Mouse (Mus musculus): ENCODE measurements at regions not wholly inside any gene's neighbourhood (a gene's known extent, or its start where the extent isn't known, plus 50 kb on each side); places are given as distances from the start of the nearest gene placed in this dataset.

- H3K4me3 ChIP-seq (replicated peaks; ENCODE audit: extremely low read depth, low read depth, low read length), result no peak overlapping the region
- WGBS, result 33% methylated on average over 8 of the region's 8 CpGs
- H3K4me1 ChIP-seq (ENCODE audit: control insufficient read depth, insufficient read depth, low read length), result no peaks in the 10 kb centered on the region
- no peak for TF ChIP-seq CTCF (IDR thresholded peaks at IDR 0.05; ENCODE audit: insufficient read depth, low read length)
- no peak for TF ChIP-seq POLR2A (IDR thresholded peaks at IDR 0.05; ENCODE audit: borderline replicate concordance, extremely low read depth, low read depth, low read length)
- DNase-seq, result no peak
These were observed 273.3 kb upstream of the N4bp1 start for GRCm38 (mm10) chr8:87158322-87158721.

DNA sequence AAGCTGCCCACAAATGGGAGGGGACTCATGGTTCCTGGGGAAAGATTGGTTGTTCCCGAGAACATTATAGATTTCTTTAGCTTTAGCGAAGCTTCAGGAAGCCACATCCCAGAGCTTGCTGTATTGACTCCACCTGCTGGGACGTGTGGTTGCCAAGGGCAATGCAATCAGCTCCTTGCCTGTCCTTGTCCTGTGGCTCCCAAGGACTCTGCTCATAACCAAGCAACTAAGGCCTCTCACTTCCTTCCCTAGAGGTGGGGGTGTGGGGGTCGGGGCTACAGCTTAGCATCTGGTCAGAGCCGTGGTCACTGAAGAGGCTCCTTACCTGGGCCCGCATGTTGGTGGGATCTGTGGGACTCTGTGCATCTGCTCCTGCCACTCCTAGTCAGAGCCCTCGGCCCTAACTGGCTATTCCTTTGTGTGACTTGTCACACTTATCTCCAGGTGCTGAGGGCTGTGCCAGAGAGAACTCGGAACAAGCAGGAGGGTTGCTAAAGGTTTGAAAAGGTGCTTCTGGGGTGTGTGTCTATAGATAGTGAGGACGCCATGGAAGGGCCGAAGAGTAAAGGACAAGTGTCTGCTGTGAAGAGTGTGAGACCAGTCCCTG is 270.9 kb upstream of the N4bp1 start:
- WGBS, result 63% methylated on average over 10 of the region's 10 CpGs
- Histone ChIP-seq H3K4me3 (replicated peaks; ENCODE audit: extremely low read depth, low read depth, low read length) (no peak overlapping the region), H3K4me1 (ENCODE audit: control insufficient read depth, insufficient read depth, low read length) (no peaks in the 10 kb centered on the region)
- no peak for TF ChIP-seq POLR2A (IDR thresholded peaks at IDR 0.05; ENCODE audit: borderline replicate concordance, extremely low read depth, low read depth, low read length)
- no peak for TF ChIP-seq CTCF (IDR thresholded peaks at IDR 0.05; ENCODE audit: insufficient read depth, low read length)
- DNase-seq, result no peak

- no peak for TF ChIP-seq POLR2A (IDR thresholded peaks at IDR 0.05; ENCODE audit: borderline replicate concordance, extremely low read depth, low read depth, low read length)
- TF ChIP-seq CTCF (IDR thresholded peaks at IDR 0.05; ENCODE audit: insufficient read depth, low read length), result no peak
- 42% methylated on average over 8 of the region's 8 CpGs for WGBS
- H3K4me1 ChIP-seq (ENCODE audit: control insufficient read depth, insufficient read depth, low read length), result no peaks in the 10 kb centered on the region
- DNase-seq, result no peak
- H3K4me3 ChIP-seq (replicated peaks; ENCODE audit: extremely low read depth, low read depth, low read length), result no peak overlapping the region
These were observed 267.2 kb upstream of the N4bp1 start for GRCm38 (mm10) chr8:87152068-87152915.

- Histone ChIP-seq H3K4me3 (replicated peaks; ENCODE audit: extremely low read depth, low read depth, low read length) (no peak overlapping the region), H3K4me1 (ENCODE audit: control insufficient read depth, insufficient read depth, low read length) (no peaks in the 10 kb centered on the region)
- no peak for DNase-seq
- TF ChIP-seq POLR2A (IDR thresholded peaks at IDR 0.05; ENCODE audit: borderline replicate concordance, extremely low read depth, low read depth, low read length) (no peak), CTCF (IDR thresholded peaks at IDR 0.05; ENCODE audit: insufficient read depth, low read length) (no peak)
- WGBS, result 88% methylated on average over 6 of the region's 6 CpGs
These were observed 263.8 kb upstream of the N4bp1 start for GRCm38 (mm10) chr8:87148853-87149252.

DNA sequence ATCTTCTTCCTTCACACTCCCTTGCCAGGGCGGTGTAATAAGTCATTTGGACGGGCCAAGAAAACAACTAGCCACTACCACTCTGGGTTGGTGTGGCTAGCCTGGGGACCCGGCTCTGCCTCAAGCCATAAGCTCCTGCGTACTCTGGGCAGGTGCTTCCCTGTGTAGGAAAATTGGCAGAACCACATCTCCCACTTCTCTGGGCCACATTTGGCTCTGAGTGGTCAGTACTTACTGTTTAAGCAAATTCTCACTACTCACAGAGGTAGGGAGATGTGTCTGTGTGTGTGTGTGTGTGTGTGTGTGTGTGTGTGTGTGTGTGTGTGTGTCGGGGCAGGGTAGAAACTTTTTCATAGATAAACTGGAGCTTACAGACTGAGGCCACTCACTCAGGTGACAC is 262.6 kb upstream of the N4bp1 start:
- no peak for DNase-seq
- no peak for TF ChIP-seq POLR2A (IDR thresholded peaks at IDR 0.05; ENCODE audit: borderline replicate concordance, extremely low read depth, low read depth, low read length)
- no peak for TF ChIP-seq CTCF (IDR thresholded peaks at IDR 0.05; ENCODE audit: insufficient read depth, low read length)
- 69% methylated on average over 5 of the region's 5 CpGs for WGBS
- Histone ChIP-seq H3K4me1 (ENCODE audit: control insufficient read depth, insufficient read depth, low read length) (no peaks in the 10 kb centered on the region), H3K4me3 (replicated peaks; ENCODE audit: extremely low read depth, low read depth, low read length) (no peak overlapping the region)

- no peak for TF ChIP-seq CTCF (IDR thresholded peaks at IDR 0.05; ENCODE audit: insufficient read depth, low read length)
- TF ChIP-seq POLR2A (IDR thresholded peaks at IDR 0.05; ENCODE audit: borderline replicate concordance, extremely low read depth, low read depth, low read length), result no peak
- H3K4me1 ChIP-seq (ENCODE audit: control insufficient read depth, insufficient read depth, low read length), result no peaks in the 10 kb centered on the region
- no peak for DNase-seq
- WGBS, result 77% methylated on average over 4 of the region's 4 CpGs
- H3K4me3 ChIP-seq (replicated peaks; ENCODE audit: extremely low read depth, low read depth, low read length), result no peak overlapping the region
These were observed 252.4 kb upstream of the N4bp1 start for GRCm38 (mm10) chr8:87137412-87137811.

DNA sequence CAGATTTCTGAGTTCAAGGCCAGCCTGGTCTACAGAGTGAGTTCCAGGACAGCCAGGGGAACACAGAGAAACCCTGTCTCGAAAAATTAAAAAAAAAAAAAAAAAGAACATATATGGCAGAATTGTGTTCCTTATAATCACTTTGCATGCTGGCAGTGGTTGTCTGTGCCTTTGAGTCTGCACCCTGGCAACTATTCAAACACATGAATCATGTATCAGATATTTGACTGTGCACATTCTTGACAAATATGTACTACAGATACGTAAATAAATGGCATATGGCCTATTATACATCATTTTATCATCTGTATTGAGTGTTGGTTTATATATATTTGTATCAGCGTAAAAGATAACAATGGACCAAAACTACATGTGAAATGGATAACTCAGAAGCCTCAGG is 246.7 kb upstream of the N4bp1 start:
- 65% methylated on average over 3 of the region's 3 CpGs for WGBS
- Histone ChIP-seq H3K4me3 (replicated peaks; ENCODE audit: extremely low read depth, low read depth, low read length) (no peak overlapping the region), H3K4me1 (ENCODE audit: control insufficient read depth, insufficient read depth, low read length) (no peaks in the 10 kb centered on the region)
- no peak for TF ChIP-seq POLR2A (IDR thresholded peaks at IDR 0.05; ENCODE audit: borderline replicate concordance, extremely low read depth, low read depth, low read length)
- no peak for DNase-seq

GRCm38 (mm10) chr8:87130691-87131090 is 245.6 kb upstream of the N4bp1 start:
- H3K4me1 ChIP-seq (ENCODE audit: control insufficient read depth, insufficient read depth, low read length), result no peaks in the 10 kb centered on the region
- DNase-seq, result no peak
- TF ChIP-seq POLR2A (IDR thresholded peaks at IDR 0.05; ENCODE audit: borderline replicate concordance, extremely low read depth, low read depth, low read length) (no peak), CTCF (IDR thresholded peaks at IDR 0.05; ENCODE audit: insufficient read depth, low read length) (no peak)
- WGBS, result 33% methylated on average over 3 of the region's 3 CpGs
- no peak overlapping the region for H3K4me3 ChIP-seq (replicated peaks; ENCODE audit: extremely low read depth, low read depth, low read length)

DNA sequence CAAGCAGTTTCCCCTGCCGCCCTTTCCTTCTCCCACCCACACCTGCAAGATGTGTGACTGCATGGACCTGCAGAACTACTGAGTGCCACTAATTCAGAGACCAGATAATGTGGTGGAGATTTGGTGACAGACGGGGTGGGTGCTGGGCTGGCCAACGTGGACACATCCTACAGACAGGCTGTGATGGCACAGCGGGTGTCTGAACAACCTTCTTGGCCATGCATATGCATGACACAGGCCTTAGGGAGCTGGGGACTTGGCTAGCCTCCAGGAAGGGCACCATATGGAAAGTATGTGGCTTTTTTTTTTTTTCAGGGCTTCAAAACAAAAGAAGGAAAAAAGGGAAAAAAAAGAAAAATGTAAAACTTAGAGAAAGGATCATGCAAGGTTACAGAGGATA is 243.5 kb upstream of the N4bp1 start:
- no peak for DNase-seq
- H3K4me1 ChIP-seq (ENCODE audit: control insufficient read depth, insufficient read depth, low read length), result no peaks in the 10 kb centered on the region
- TF ChIP-seq POLR2A (IDR thresholded peaks at IDR 0.05; ENCODE audit: borderline replicate concordance, extremely low read depth, low read depth, low read length) (no peak), CTCF (IDR thresholded peaks at IDR 0.05; ENCODE audit: insufficient read depth, low read length) (no peak)
- 64% methylated on average over 4 of the region's 4 CpGs for WGBS
- no peak overlapping the region for H3K4me3 ChIP-seq (replicated peaks; ENCODE audit: extremely low read depth, low read depth, low read length)

- Histone ChIP-seq H3K4me3 (replicated peaks; ENCODE audit: extremely low read depth, low read depth, low read length) (no peak overlapping the region), H3K4me1 (ENCODE audit: control insufficient read depth, insufficient read depth, low read length) (no peaks in the 10 kb centered on the region)
- 68% methylated on average over 14 of the region's 14 CpGs for WGBS
- DNase-seq, result no peak
- TF ChIP-seq POLR2A (IDR thresholded peaks at IDR 0.05; ENCODE audit: borderline replicate concordance, extremely low read depth, low read depth, low read length) (no peak), CTCF (IDR thresholded peaks at IDR 0.05; ENCODE audit: insufficient read depth, low read length) (no peak)
These were observed 231.2 kb upstream of the N4bp1 start for GRCm38 (mm10) chr8:87116190-87116765.

Data from lung, adult 2 months (tissue).